Mouse (Mus musculus) hindbrain, embryonic 11.5 days (tissue): ENCODE data around the gene Hnrnpul1. TPM values are rescaled to one million over a fixed set of nuclear protein-coding genes. Genes with fewer than 3 reads are reported as not detected.

Source experiments
- ATAC-seq: fragments of 200-750 bp; cut with Nextera tagmentation; 2 replicates; pipeline ENCODE4 v1.8.0; 2017; ENCODE audit warnings: mild to moderate bottlenecking, moderate TSS enrichment, moderate library complexity; ENCODE audit not compliant: low FRiP score
- DNase-seq: peaks from one replicate; pipeline ENCODE4 v3.0.0-alpha.2; 2015; ENCODE audit warnings: low spot score
- H3K27ac ChIP-seq: fragments of 300-500 bp; sonication (generic); 2 replicates; pipeline ENCODE4 v1.5.1; 2014; ENCODE audit warnings: mild to moderate bottlenecking, low read depth, low read length
- H3K27me3 ChIP-seq: fragments of 300-500 bp; sonication (generic); 2 replicates; pipeline ENCODE4 v1.6.1; 2014; ENCODE audit warnings: mild to moderate bottlenecking, low read length, moderate library complexity, mixed read lengths; ENCODE audit not compliant: control insufficient read depth, insufficient read depth
- H3K36me3 ChIP-seq: fragments of 300-500 bp; sonication (generic); 2 replicates; pipeline ENCODE4 v1.6.1; 2014; ENCODE audit warnings: mild to moderate bottlenecking, low read length, moderate library complexity, mixed read lengths; ENCODE audit not compliant: control insufficient read depth, insufficient read depth
- H3K4me1 ChIP-seq: fragments of 300-500 bp; sonication (generic); replicated peaks from 2 replicates; pipeline ENCODE4 v1.6.1; 2014; ENCODE audit warnings: low read length, mixed read lengths; ENCODE audit not compliant: control insufficient read depth, insufficient read depth
- H3K4me2 ChIP-seq: fragments of 300-500 bp; sonication (generic); replicated peaks from 2 replicates; pipeline ENCODE4 v1.6.1; 2014; ENCODE audit warnings: mild to moderate bottlenecking, low read depth, low read length
- H3K4me3 ChIP-seq: fragments of 300-500 bp; sonication (generic); 2 replicates; pipeline ENCODE4 v1.5.1; 2014; ENCODE audit warnings: low read depth, low read length
- H3K9ac ChIP-seq: fragments of 300-500 bp; sonication (generic); 2 replicates; pipeline ENCODE4 v1.6.1; 2014; ENCODE audit warnings: low read depth, low read length
- H3K9me3 ChIP-seq: fragments of 300-500 bp; sonication (generic); 2 replicates; pipeline ENCODE4 v1.6.1; 2016; ENCODE audit warnings: low read length; ENCODE audit not compliant: control insufficient read depth
- WGBS: fragments of 180-500 bp; shearing (Covaris S2); extraction: QIAGEN DNeasy Blood & Tissue Kit; methylation state at CpG from one replicate; pipeline ENCODE4 v1.1.7; 2014; 5-methylcytosine and 5-hydroxymethylcytosine counted together
- polyA plus RNA-seq: library from polyadenylated mRNA; unstranded; fragments of >200 nt; fragmentation: Nextera tagmentation; extraction: Ambion mirVana; gene quantifications from 2 replicates; pipeline ENCODE4 v1.2.1, GENCODE M21; 2014

Gene Hnrnpul1
- polyA plus RNA-seq, 1 experiment from 2014 or later: 70.1 TPM

DNA sequence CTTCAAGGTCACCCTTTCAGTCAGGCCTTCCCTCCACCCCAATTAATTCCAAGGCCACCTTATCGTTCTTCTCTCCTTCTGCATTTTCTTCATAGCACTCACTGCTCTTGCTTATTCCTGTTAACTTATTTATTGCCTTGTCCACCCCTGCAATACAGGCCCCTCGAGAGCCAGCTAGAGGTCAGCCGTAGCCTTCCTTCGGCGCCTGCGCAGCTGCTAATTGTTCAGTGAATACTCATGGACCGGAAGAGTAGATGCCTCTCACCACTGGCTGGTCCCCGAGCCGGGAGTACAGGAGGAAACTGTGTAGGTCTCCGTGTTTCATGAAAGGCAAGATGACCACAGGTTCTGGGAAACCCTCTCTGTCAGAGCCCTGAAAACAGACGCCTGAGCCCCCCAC is 9.1 kb upstream of the Hnrnpul1 start:
- WGBS: 75% methylated on average over 11 of the region's 11 CpGs
- no peaks in the 10 kb centered on the region for H3K36me3 ChIP-seq
- no peaks in the 10 kb centered on the region for H3K4me1 ChIP-seq
- H3K27me3 ChIP-seq: no peaks in the 10 kb centered on the region
- H3K4me2 ChIP-seq: no peak overlapping the region
- ATAC-seq (no peak), DNase-seq (no peak)
- H3K4me3 ChIP-seq: no peak overlapping the region
- H3K27ac ChIP-seq: no peak overlapping the region
- H3K9me3 ChIP-seq: no peaks in the 10 kb centered on the region
- H3K9ac ChIP-seq: no peak overlapping the region

DNA sequence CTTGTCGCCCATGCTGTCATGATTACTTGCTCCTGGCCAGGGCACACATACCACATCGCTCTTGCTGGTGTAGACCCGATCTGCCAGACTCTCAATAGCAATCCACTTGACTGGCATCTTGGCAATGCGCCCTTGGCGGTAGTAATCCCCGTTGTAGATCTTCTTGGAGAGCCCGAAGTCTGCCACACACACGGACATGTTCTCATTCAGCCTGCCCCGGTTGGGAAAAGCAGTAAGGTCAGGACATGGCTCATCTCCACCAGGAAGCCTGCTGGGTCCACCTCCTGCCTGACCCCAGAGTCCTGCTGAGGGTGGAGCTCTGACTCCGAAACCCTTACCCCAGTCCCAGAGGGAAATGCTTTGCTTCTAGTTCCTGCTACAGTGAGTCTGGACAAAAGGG is 6.8 kb upstream of the Hnrnpul1 start:
- H3K27me3 ChIP-seq: no peaks in the 10 kb centered on the region
- H3K4me1 ChIP-seq: no peaks in the 10 kb centered on the region
- DNase-seq (no peak), ATAC-seq (no peak)
- H3K9ac ChIP-seq: no peak overlapping the region
- no peak overlapping the region for H3K27ac ChIP-seq
- H3K4me2 ChIP-seq: no peak overlapping the region
- H3K4me3 ChIP-seq: no peak overlapping the region
- H3K9me3 ChIP-seq: no peaks in the 10 kb centered on the region
- WGBS: 92% methylated on average over 10 of the region's 10 CpGs
- H3K36me3 ChIP-seq: no peaks in the 10 kb centered on the region

GRCm38 (mm10) chr7:25756011-25756410 is 1.5 kb upstream of the Hnrnpul1 start:
- Histone ChIP-seq H3K27me3 (no peaks in the 10 kb centered on the region), H3K4me2 (peak overlapping the region; percentile 80), H3K9me3 (no peaks in the 10 kb centered on the region), H3K27ac (peak overlapping the region; percentile 96), H3K4me1 (peaks cover 9% of the 10 kb centered on the region), H3K36me3 (no peaks in the 10 kb centered on the region), H3K4me3 (peak overlapping the region; percentile 99), H3K9ac (peak overlapping the region; percentile 54)
- DNase-seq (peak; percentile 89), ATAC-seq (peak; percentile 38)
- under 1% methylated on average over 18 of the region's 18 CpGs for WGBS

DNA sequence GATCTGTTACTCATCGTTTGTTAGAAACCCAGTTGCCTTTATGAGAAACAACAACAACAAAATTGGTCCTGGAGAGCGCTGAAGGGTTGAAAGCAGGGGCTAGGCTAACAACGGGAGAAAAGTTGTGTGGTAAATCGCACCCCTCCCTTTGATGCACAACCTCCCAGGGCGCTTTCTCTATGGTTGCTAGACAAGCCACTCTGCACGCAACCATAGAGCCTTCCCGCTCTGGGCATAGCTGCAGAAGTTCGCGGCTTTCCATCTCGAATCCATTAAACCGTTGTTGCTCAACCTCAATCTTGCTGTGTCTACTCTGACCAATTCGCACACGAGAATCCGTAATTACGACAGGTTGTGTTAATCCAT is 894 bp upstream of the Hnrnpul1 start:
- Histone ChIP-seq H3K9ac (peak overlapping the region; percentile 54), H3K9me3 (no peaks in the 10 kb centered on the region), H3K4me2 (peak overlapping the region; percentile 80), H3K27ac (peak overlapping the region; percentile 96), H3K4me3 (peak overlapping the region; percentile 99), H3K36me3 (no peaks in the 10 kb centered on the region; the same call in 1 of the 2 replicates), H3K27me3 (no peaks in the 10 kb centered on the region), H3K4me1 (peaks cover 9% of the 10 kb centered on the region)
- WGBS: under 1% methylated on average over 15 of the region's 15 CpGs
- ATAC-seq (peak; percentile 57), DNase-seq (peak; percentile 77)

GRCm38 (mm10) chr7:25754439-25754737 is 169 bp downstream of the Hnrnpul1 start:
- H3K27me3 ChIP-seq: no peaks in the 10 kb centered on the region
- H3K9ac ChIP-seq: peak overlapping the region; percentile 98
- peak overlapping the region; percentile 80 for H3K4me2 ChIP-seq
- peaks cover 3% of the 10 kb centered on the region; the same call in 1 of the 2 replicates for H3K36me3 ChIP-seq
- H3K4me3 ChIP-seq: peak overlapping the region; percentile 99
- 2% methylated on average over 26 of the region's 30 CpGs for WGBS
- H3K9me3 ChIP-seq: no peaks in the 10 kb centered on the region
- DNase-seq: no peak
- ATAC-seq: no peak
- peaks cover 9% of the 10 kb centered on the region for H3K4me1 ChIP-seq
- H3K27ac ChIP-seq: peak overlapping the region; percentile 96

- WGBS: under 1% methylated on average over 42 of the region's 46 CpGs
- ATAC-seq: peak; percentile 25
- DNase-seq: no peak
- H3K4me2 ChIP-seq: peak overlapping the region; percentile 80
- H3K27ac ChIP-seq: peak overlapping the region; percentile 96
- H3K4me3 ChIP-seq: peak overlapping the region; percentile 99
- peaks cover 4% of the 10 kb centered on the region; the same call in 1 of the 2 replicates for H3K36me3 ChIP-seq
- no peaks in the 10 kb centered on the region for H3K9me3 ChIP-seq
- peak overlapping the region; percentile 98 for H3K9ac ChIP-seq
- peaks cover 9% of the 10 kb centered on the region for H3K4me1 ChIP-seq
- H3K27me3 ChIP-seq: no peaks in the 10 kb centered on the region
Measured at GRCm38 (mm10) chr7:25753643-25754438, 716 bp downstream of the Hnrnpul1 start.

DNA sequence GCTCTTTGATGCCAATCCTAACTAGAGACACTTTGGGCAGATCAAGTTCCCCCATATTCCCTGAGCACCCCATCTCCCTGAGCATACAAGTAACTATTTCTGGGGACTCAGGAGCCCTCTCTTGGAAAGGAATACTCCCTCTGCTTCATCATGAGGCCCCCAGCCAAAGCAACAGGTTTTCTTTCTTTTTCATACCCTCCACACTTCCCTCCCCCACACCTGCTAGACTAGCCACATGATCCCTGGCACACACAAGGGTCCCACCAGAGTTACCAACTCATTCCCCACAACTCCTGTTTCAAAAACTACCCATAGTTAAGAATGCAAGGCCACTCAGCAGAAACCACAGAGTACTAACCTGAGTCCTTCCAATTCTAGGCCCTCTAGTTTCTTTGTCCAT is 1.5 kb downstream of the Hnrnpul1 start:
- ATAC-seq (no peak), DNase-seq (no peak)
- peak overlapping the region; percentile 98 for H3K9ac ChIP-seq
- H3K4me3 ChIP-seq: peak overlapping the region; percentile 99
- H3K4me2 ChIP-seq: peak overlapping the region; percentile 80
- no peak overlapping the region for H3K27ac ChIP-seq
- no peaks in the 10 kb centered on the region for H3K27me3 ChIP-seq
- H3K4me1 ChIP-seq: peaks cover 9% of the 10 kb centered on the region
- no peaks in the 10 kb centered on the region for H3K9me3 ChIP-seq
- H3K36me3 ChIP-seq: peaks cover 11% of the 10 kb centered on the region; the same call in 1 of the 2 replicates

- no peaks in the 10 kb centered on the region for H3K27me3 ChIP-seq
- peaks cover 43% of the 10 kb centered on the region for H3K36me3 ChIP-seq
- WGBS: 86% methylated on average over 3 of the region's 3 CpGs
- no peak for DNase-seq
- H3K4me1 ChIP-seq: no peaks in the 10 kb centered on the region
- H3K9ac ChIP-seq: no peak overlapping the region
- H3K4me3 ChIP-seq: no peak overlapping the region
- no peak overlapping the region for H3K27ac ChIP-seq
- H3K4me2 ChIP-seq: no peak overlapping the region
- no peaks in the 10 kb centered on the region for H3K9me3 ChIP-seq
- no peak for ATAC-seq
Measured at GRCm38 (mm10) chr7:25746844-25747243, 7.7 kb downstream of the Hnrnpul1 start.

DNA sequence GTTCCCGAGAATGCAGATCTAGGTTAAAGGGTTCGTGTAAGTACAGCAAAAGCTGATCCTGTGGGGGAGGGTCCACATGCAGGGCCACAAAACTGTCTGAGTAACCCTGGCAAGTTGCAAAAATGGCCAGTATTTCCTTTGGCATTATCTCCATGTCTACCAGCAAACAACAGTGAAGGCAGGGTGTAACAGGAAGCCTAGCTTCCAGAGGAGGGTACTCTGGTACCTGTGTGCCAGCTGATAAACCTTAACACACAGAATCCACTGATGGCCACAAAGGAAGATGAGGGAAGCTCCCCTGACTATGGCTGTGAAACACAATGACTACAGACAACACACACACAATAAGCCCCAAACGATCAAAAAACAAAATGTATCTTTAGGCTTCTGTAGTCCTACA is 16.3 kb downstream of the Hnrnpul1 start:
- no peaks in the 10 kb centered on the region for H3K9me3 ChIP-seq
- H3K4me3 ChIP-seq: no peak overlapping the region
- no peaks in the 10 kb centered on the region for H3K27me3 ChIP-seq
- H3K27ac ChIP-seq: no peak overlapping the region
- no peak for ATAC-seq
- 95% methylated on average over 3 of the region's 3 CpGs for WGBS
- peaks cover 39% of the 10 kb centered on the region for H3K36me3 ChIP-seq
- H3K4me2 ChIP-seq: no peak overlapping the region
- H3K4me1 ChIP-seq: no peaks in the 10 kb centered on the region
- H3K9ac ChIP-seq: no peak overlapping the region
- no peak for DNase-seq
